Mouse (Mus musculus) spleen, adult 2 months (tissue): Measurements from ENCODE around the gene Sat2.

Experiments
- CTCF ChIP-seq: fragments of 200-500 bp; IDR thresholded peaks from 2 replicates; pipeline ENCODE4 v1.5.1; 2011; ENCODE audit warnings: mild to moderate bottlenecking, inconsistent platforms; ENCODE audit not compliant: insufficient read depth, insufficient read length, insufficient replicate concordance; ENCODE audit errors: extremely low read depth
- POLR2A ChIP-seq: fragments of 200-500 bp; IDR thresholded peaks from 2 replicates; pipeline ENCODE4 v1.6.1; 2011; ENCODE audit warnings: low read depth, low read length, inconsistent platforms

DNA sequence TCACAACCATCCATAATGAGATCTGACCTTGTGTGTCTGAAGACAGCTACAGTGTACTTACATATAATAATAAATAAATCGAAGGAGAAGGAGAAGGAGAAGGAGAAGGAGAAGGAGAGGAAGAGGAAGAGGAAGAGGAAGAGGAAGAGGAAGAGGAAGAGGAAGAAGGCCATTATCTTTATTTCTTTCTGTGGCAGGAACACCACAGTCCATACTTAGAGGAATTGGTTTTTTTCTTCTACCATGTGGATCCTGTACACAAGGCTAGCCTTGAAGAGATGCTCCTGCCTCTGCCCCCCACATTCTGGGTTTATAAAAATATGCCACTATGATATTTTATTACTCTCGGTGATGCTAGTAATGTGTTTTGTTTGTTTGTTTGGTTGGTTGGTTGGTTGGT lies 15.0 kb upstream of the Sat2 start:
- no peak for TF ChIP-seq POLR2A
- TF ChIP-seq CTCF, result no peak
